Mouse (Mus musculus): Measurements from ENCODE around the gene Plxna3. TPM values are rescaled to one million over a fixed set of nuclear protein-coding genes. Genes with fewer than 3 reads are reported as not detected.

Gene Plxna3
- polyA plus RNA-seq, 1 experiment from 2014 or later: 63.9 TPM

Small RNAs within 50 kb of the gene (microRNA-seq; reads per million reads assigned to microRNA genes)
- gene Mir7092: 0.69 reads per million

Other genes starting within 250 kb of the Plxna3 start
- gene Opn1mw, start 201.6 kb upstream of the Plxna3 start, polyA plus RNA-seq (2015; fragmentation: Nextera tagmentation; extraction: Ambion mirVana): not detected in 2 replicates
- gene Mecp2, start 193.7 kb upstream of the Plxna3 start, polyA plus RNA-seq (2015; fragmentation: Nextera tagmentation; extraction: Ambion mirVana): 11.7 and 14.0 TPM in 2 replicates
- not detected in 2 replicates for gene Tex28, start 161.2 kb upstream of the Plxna3 start, polyA plus RNA-seq (2015; fragmentation: Nextera tagmentation; extraction: Ambion mirVana)
- 0.11 TPM in 1 of 2 replicates, not detected in the other for gene Tktl1, start 151.8 kb upstream of the Plxna3 start, polyA plus RNA-seq (2015; fragmentation: Nextera tagmentation; extraction: Ambion mirVana)
- 84.6 and 88.4 TPM in 2 replicates for gene Flna, start 79.2 kb upstream of the Plxna3 start, polyA plus RNA-seq (2015; fragmentation: Nextera tagmentation; extraction: Ambion mirVana)
- 12.8 and 13.5 TPM in 2 replicates for gene Emd, start 74.4 kb upstream of the Plxna3 start, polyA plus RNA-seq (2015; fragmentation: Nextera tagmentation; extraction: Ambion mirVana)
- 454 and 460 TPM in 2 replicates for gene Rpl10, start 58.3 kb upstream of the Plxna3 start, polyA plus RNA-seq (2015; fragmentation: Nextera tagmentation; extraction: Ambion mirVana)
- 79.8 and 81.3 TPM in 2 replicates for gene Taz, start 47.2 kb upstream of the Plxna3 start, polyA plus RNA-seq (2015; fragmentation: Nextera tagmentation; extraction: Ambion mirVana)
- gene Dnase1l1, start 46.7 kb upstream of the Plxna3 start, polyA plus RNA-seq (2015; fragmentation: Nextera tagmentation; extraction: Ambion mirVana): 2.8 and 4.3 TPM in 2 replicates
- gene Atp6ap1, start 32.0 kb upstream of the Plxna3 start, polyA plus RNA-seq (2015; fragmentation: Nextera tagmentation; extraction: Ambion mirVana): 317 and 348 TPM in 2 replicates
- gene Gdi1, start 24.1 kb upstream of the Plxna3 start, polyA plus RNA-seq (2015; fragmentation: Nextera tagmentation; extraction: Ambion mirVana): 1,108 and 1,139 TPM in 2 replicates
- gene Fam50a, start 16.0 kb upstream of the Plxna3 start, polyA plus RNA-seq (2015; fragmentation: Nextera tagmentation; extraction: Ambion mirVana): 61.9 and 62.3 TPM in 2 replicates
- 63.2 and 68.7 TPM in 2 replicates for gene Lage3, start 24.6 kb downstream of the Plxna3 start, polyA plus RNA-seq (2015; fragmentation: Nextera tagmentation; extraction: Ambion mirVana)
- 65.9 and 72.6 TPM in 2 replicates for gene Ubl4a, start 44.2 kb downstream of the Plxna3 start, polyA plus RNA-seq (2015; fragmentation: Nextera tagmentation; extraction: Ambion mirVana)
- gene Slc10a3, start 44.3 kb downstream of the Plxna3 start, polyA plus RNA-seq (2015; fragmentation: Nextera tagmentation; extraction: Ambion mirVana): 8.5 and 9.7 TPM in 2 replicates
- gene Fam3a, start 64.2 kb downstream of the Plxna3 start, polyA plus RNA-seq (2015; fragmentation: Nextera tagmentation; extraction: Ambion mirVana): 33.6 and 36.1 TPM in 2 replicates
- 16.4 and 19.9 TPM in 2 replicates for gene Ikbkg, start 64.2 kb downstream of the Plxna3 start, polyA plus RNA-seq (2015; fragmentation: Nextera tagmentation; extraction: Ambion mirVana)
- 47.7 and 49.4 TPM in 2 replicates for gene G6pdx, start 100.1 kb downstream of the Plxna3 start, polyA plus RNA-seq (2015; fragmentation: Nextera tagmentation; extraction: Ambion mirVana)
- 0.36 TPM in 1 of 2 replicates, not detected in the other for gene Gm6880, start 152.3 kb downstream of the Plxna3 start, polyA plus RNA-seq (2015; fragmentation: Nextera tagmentation; extraction: Ambion mirVana)
- gene Olfr1326-ps1, start 245.8 kb downstream of the Plxna3 start, polyA plus RNA-seq (2015; fragmentation: Nextera tagmentation; extraction: Ambion mirVana): not detected in 2 replicates